Mouse (Mus musculus) liver, adult 2 months (tissue): ENCODE data around the gene Stk24. TPM values are rescaled to one million over a fixed set of nuclear protein-coding genes. Genes with fewer than 3 reads are reported as not detected.
"Not testable (repeated sequence)": the region's sequence is repeated elsewhere in the genome, so short reads cannot be mapped to it uniquely, and the experiment has no call there.

Source experiments
- DNase-seq: peaks from one replicate; pipeline ENCODE4 v3.0.0-alpha.2; 2011; ENCODE audit warnings: low read depth, low spot score; ENCODE audit errors: extremely low read depth
- H3K27ac ChIP-seq: fragments of 200-500 bp; replicated peaks from 2 replicates; pipeline ENCODE4 v1.5.1; 2012; ENCODE audit warnings: low read depth, mild to moderate bottlenecking, control low read depth, inconsistent platforms, low read length; ENCODE audit not compliant: insufficient read depth
- H3K27me3 ChIP-seq: fragments of 200-500 bp; 2 replicates; pipeline ENCODE4 v1.6.1; 2012; ENCODE audit warnings: mild to moderate bottlenecking, moderate library complexity, low read length, inconsistent platforms; ENCODE audit not compliant: control insufficient read depth, insufficient read depth
- H3K36me3 ChIP-seq: fragments of 200-500 bp; 2 replicates; pipeline ENCODE4 v1.6.1; 2012; ENCODE audit warnings: low read length, inconsistent platforms; ENCODE audit not compliant: control insufficient read depth, insufficient read depth
- H3K4me1 ChIP-seq: fragments of 200-500 bp; 2 replicates; pipeline ENCODE4 v1.6.1; 2011; ENCODE audit warnings: low read length; ENCODE audit not compliant: control insufficient read depth, insufficient read depth
- H3K4me3 ChIP-seq: fragments of 200-500 bp; 2 replicates; pipeline ENCODE4 v1.5.1; 2011; ENCODE audit warnings: low read depth, mild to moderate bottlenecking, control low read depth, low read length, moderate library complexity; ENCODE audit not compliant: insufficient read depth
- H3K79me2 ChIP-seq: fragments of 200-500 bp; 2 replicates; pipeline ENCODE4 v1.6.1; 2012; ENCODE audit warnings: inconsistent platforms, mild to moderate bottlenecking, low read length, moderate library complexity; ENCODE audit not compliant: control insufficient read depth, insufficient read depth
- H3K9ac ChIP-seq: fragments of 200-500 bp; 2 replicates; pipeline ENCODE4 v1.6.1; 2012; ENCODE audit warnings: low read depth, mild to moderate bottlenecking, control low read depth, inconsistent platforms, low read length
- CTCF ChIP-seq: fragments of 200-500 bp; IDR thresholded peaks from 2 replicates; pipeline ENCODE4 v1.5.1; 2011; ENCODE audit warnings: low read depth, low read length, control low read depth
- POLR2A ChIP-seq: fragments of 200-500 bp; IDR thresholded peaks from 2 replicates; pipeline ENCODE4 v1.6.1; 2011; ENCODE audit warnings: low read length, control low read depth; ENCODE audit not compliant: insufficient read depth; ENCODE audit errors: extremely low read depth
- WGBS: fragments of 180-500 bp; shearing (Covaris S2); methylation state at CpG from one replicate; pipeline ENCODE4 v1.1.7; 2018; 5-methylcytosine and 5-hydroxymethylcytosine counted together
- polyA plus RNA-seq: library from polyadenylated mRNA; depleted of rRNA; stranded (reverse); fragments of >200 nt; gene quantifications from 2 replicates; pipeline ENCODE4 v1.2.3, GENCODE M21; 2012
- total RNA-seq: library from RNA; depleted of rRNA; stranded (reverse); fragments of >200 nt; gene quantifications from 2 replicates; pipeline ENCODE4 v1.2.3, GENCODE M21; 2014

Gene Stk24
- total and polyA plus RNA-seq, 2 experiments: 9.3 to 10.1 TPM

GRCm38 (mm10) chr14:121422000-121422399 lies 42.2 kb upstream of the Stk24 start:
- WGBS: 51% methylated on average over 4 of the region's 4 CpGs
- no peak overlapping the region for H3K4me3 ChIP-seq
- H3K9ac ChIP-seq: no peak overlapping the region
- no peak overlapping the region for H3K27ac ChIP-seq
- no peaks in the 10 kb centered on the region for H3K27me3 ChIP-seq
- no peak for DNase-seq
- H3K4me1 ChIP-seq: peaks cover 19% of the 10 kb centered on the region
- H3K36me3 ChIP-seq: no peaks in the 10 kb centered on the region
- TF ChIP-seq CTCF (no peak), POLR2A (no peak)
- H3K79me2 ChIP-seq: no peaks in the 10 kb centered on the region

GRCm38 (mm10) chr14:121417594-121417993 lies 37.8 kb upstream of the Stk24 start:
- Histone ChIP-seq H3K27me3 (no peaks in the 10 kb centered on the region), H3K79me2 (no peaks in the 10 kb centered on the region), H3K27ac (no peak overlapping the region), H3K36me3 (no peaks in the 10 kb centered on the region), H3K4me1 (peaks cover 5% of the 10 kb centered on the region), H3K9ac (no peak overlapping the region), H3K4me3 (no peak overlapping the region)
- no peak for DNase-seq
- TF ChIP-seq POLR2A: no peak
- 92% methylated on average over 5 of the region's 5 CpGs for WGBS

GRCm38 (mm10) chr14:121416626-121417319 lies 37.0 kb upstream of the Stk24 start:
- Histone ChIP-seq H3K36me3 (no peaks in the 10 kb centered on the region), H3K27me3 (no peaks in the 10 kb centered on the region), H3K4me3 (no peak overlapping the region), H3K27ac (no peak overlapping the region), H3K79me2 (no peaks in the 10 kb centered on the region), H3K4me1 (no peaks in the 10 kb centered on the region), H3K9ac (no peak overlapping the region)
- no peak for TF ChIP-seq CTCF
- TF ChIP-seq POLR2A: no peak
- no peak for DNase-seq
- 91% methylated on average over 11 of the region's 12 CpGs for WGBS

DNA sequence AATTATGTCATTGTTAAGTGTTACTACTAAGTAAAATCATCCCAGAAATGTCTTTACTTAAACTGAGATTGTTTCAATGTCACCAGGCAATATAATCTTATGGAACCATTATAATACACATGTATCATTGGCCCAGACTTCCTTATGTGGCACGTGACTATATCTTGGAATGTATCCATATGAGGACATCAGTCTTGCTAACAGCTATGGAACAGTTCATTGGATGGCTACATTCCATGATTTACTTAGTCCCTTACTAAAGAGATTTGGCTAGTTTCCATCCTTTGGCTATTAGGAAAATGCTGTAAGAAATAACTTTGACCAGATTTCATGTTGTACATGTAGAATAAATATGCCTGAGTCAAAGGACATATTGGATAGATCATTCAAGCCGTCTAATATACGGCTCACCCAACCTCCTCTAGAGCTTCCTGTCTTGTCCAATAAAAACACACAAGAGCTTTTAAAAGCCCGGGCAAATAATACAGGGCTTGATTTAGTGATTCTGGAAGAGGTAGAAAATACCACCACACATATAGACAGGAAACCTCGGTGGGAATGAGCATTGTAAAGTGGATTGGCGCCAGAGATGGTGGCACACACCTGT lies 34.9 kb upstream of the Stk24 start:
- no peaks in the 10 kb centered on the region for H3K36me3 ChIP-seq
- H3K27me3 ChIP-seq: no peaks in the 10 kb centered on the region
- no peak overlapping the region for H3K9ac ChIP-seq
- TF ChIP-seq POLR2A (no peak), CTCF (no peak)
- H3K79me2 ChIP-seq: no peaks in the 10 kb centered on the region
- H3K4me3 ChIP-seq: no peak overlapping the region
- H3K27ac ChIP-seq: no peak overlapping the region
- no peaks in the 10 kb centered on the region for H3K4me1 ChIP-seq
- no peak for DNase-seq
- WGBS: 77% methylated on average over 6 of the region's 6 CpGs

DNA sequence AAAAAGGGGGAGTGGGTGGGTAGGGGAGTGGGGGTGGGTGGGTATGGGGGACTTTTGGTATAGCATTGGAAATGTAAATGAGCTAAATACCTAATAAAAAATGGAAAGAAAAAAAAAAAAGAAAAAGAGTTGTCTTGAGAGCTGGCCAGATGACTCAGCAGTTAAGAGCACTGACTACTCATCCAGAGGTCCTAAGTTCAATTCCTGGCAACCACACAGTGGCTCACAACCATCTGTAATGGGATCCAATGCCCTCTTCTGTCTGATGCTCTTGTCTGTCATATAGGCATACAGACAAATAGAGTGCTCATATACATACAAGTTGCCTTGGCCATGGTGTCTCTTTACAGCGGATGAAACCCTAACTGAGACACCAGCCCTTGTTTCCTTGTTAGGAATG lies 33.9 kb upstream of the Stk24 start:
- not testable (repeated sequence) for H3K27me3 ChIP-seq, H3K27ac ChIP-seq, H3K4me1 ChIP-seq, DNase-seq, H3K79me2 ChIP-seq, H3K36me3 ChIP-seq, H3K9ac ChIP-seq, H3K4me3 ChIP-seq
- WGBS: 100% methylated on average over 1 of the region's 1 CpGs

- H3K36me3 ChIP-seq: no peaks in the 10 kb centered on the region
- WGBS: 79% methylated on average over 3 of the region's 3 CpGs
- H3K79me2 ChIP-seq: no peaks in the 10 kb centered on the region
Measured at GRCm38 (mm10) chr14:121408944-121409343, 29.1 kb upstream of the Stk24 start.

More at GRCm38 (mm10) chr14:121408944-121409343, 29.1 kb upstream of the Stk24 start:
- H3K4me1 ChIP-seq: no peaks in the 10 kb centered on the region
- DNase-seq: no peak
- no peak overlapping the region for H3K9ac ChIP-seq
- H3K27ac ChIP-seq: no peak overlapping the region
- H3K27me3 ChIP-seq: no peaks in the 10 kb centered on the region
- no peak overlapping the region for H3K4me3 ChIP-seq
- TF ChIP-seq CTCF (no peak), POLR2A (no peak)
